Mouse (Mus musculus) lung, postnatal 0 days (tissue): ENCODE data around the gene Gm8947.

Experiments used
- CTCF ChIP-seq: IDR thresholded peaks from 2 replicates; pipeline ENCODE4 v1.5.1; 2016; ENCODE audit warnings: antibody characterized with exemption, mild to moderate bottlenecking
- EP300 ChIP-seq: IDR thresholded peaks from 2 replicates; pipeline ENCODE4 v1.6.1; 2016; ENCODE audit warnings: antibody characterized with exemption, mild to moderate bottlenecking, control low read depth

DNA sequence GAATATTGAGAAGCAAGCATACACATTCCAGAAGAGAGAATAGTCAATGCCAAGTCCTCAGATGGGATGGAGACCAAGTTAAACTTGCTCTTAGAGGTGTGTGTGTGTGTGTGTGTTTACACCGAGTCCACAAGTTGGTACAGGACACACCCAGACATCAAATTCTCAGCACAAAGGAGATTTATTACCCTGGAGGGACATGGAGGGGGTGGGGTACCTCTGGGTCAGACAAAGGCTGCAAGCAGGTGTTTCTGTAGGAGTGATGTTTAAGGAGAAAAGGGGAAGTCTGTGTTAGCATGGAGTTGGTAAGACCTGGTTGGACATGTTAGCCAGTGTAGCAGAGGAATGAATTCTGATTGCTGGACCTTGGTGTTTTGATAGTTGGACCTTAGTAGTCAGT, 23.8 kb downstream of the Gm8947 start:
- no peak for TF ChIP-seq CTCF
- TF ChIP-seq EP300, result no peak
